Mouse (Mus musculus) limb, embryonic 13.5 days (tissue): ENCODE measurements around the gene Sox15. TPM values are rescaled to one million over a fixed set of nuclear protein-coding genes. Genes with fewer than 3 reads are reported as not detected.
"Not testable (repeated sequence)": the region's sequence is repeated elsewhere in the genome, so short reads cannot be mapped to it uniquely, and the experiment has no call there.

ENCODE experiments used
- ATAC-seq: fragments of 200-750 bp; cut with Nextera tagmentation; 2 replicates; pipeline ENCODE4 v1.8.0; 2017; ENCODE audit warnings: low read depth, moderate number of reproducible peaks, moderate TSS enrichment; ENCODE audit not compliant: low FRiP score
- H3K27ac ChIP-seq: fragments of 300-500 bp; sonication (generic); 2 replicates; pipeline ENCODE4 v1.5.1; 2015; ENCODE audit warnings: inconsistent platforms, mild to moderate bottlenecking, moderate library complexity
- H3K27me3 ChIP-seq: fragments of 300-500 bp; sonication (generic); 2 replicates; pipeline ENCODE4 v1.6.1; 2015; ENCODE audit warnings: mild to moderate bottlenecking, inconsistent platforms
- H3K36me3 ChIP-seq: fragments of 300-500 bp; sonication (generic); 2 replicates; pipeline ENCODE4 v1.6.1; 2015; ENCODE audit warnings: inconsistent platforms, mild to moderate bottlenecking, moderate library complexity
- H3K4me1 ChIP-seq: fragments of 300-500 bp; sonication (generic); 2 replicates; pipeline ENCODE4 v1.6.1; 2015; ENCODE audit warnings: inconsistent platforms
- H3K4me2 ChIP-seq: fragments of 300-500 bp; sonication (generic); replicated peaks from 2 replicates; pipeline ENCODE4 v1.6.1; 2015; ENCODE audit warnings: inconsistent platforms, mild to moderate bottlenecking, moderate library complexity
- H3K4me3 ChIP-seq: fragments of 300-500 bp; sonication (generic); 2 replicates; pipeline ENCODE4 v1.5.1; 2015; ENCODE audit warnings: moderate library complexity, mild to moderate bottlenecking, inconsistent platforms
- H3K9ac ChIP-seq: fragments of 300-500 bp; sonication (generic); 2 replicates; pipeline ENCODE4 v1.6.1; 2015; ENCODE audit warnings: mild to moderate bottlenecking, inconsistent platforms
- H3K9me3 ChIP-seq: fragments of 300-500 bp; sonication (generic); 2 replicates; pipeline ENCODE4 v1.6.1; 2016; ENCODE audit warnings: inconsistent platforms
- WGBS: fragments of 180-500 bp; shearing (Covaris S2); methylation state at CpG from one replicate; pipeline ENCODE4 v1.1.7; 2015; 5-methylcytosine and 5-hydroxymethylcytosine counted together
- polyA plus RNA-seq: library from polyadenylated mRNA; unstranded; fragments of >200 nt; fragmentation: Nextera tagmentation; extraction: Ambion mirVana; gene quantifications from 2 replicates; pipeline ENCODE4 v1.2.1, GENCODE M21; 2015

The Sox15 gene
- 0.57 and 0.69 TPM in 2 replicates for polyA plus RNA-seq

GRCm38 (mm10) chr11:69655264-69656064 is at the start of gene Sox15:
TSS of gene Sox15 (plus strand) at chr11:69655314.
- H3K27me3 ChIP-seq: no peaks in the 10 kb centered on the region
- WGBS: 18% methylated on average over 34 of the region's 34 CpGs
- peaks cover 24% of the 10 kb centered on the region for H3K4me1 ChIP-seq
- no peak within 1 kb of the TSS for H3K4me3 ChIP-seq
- peak within 1 kb of the TSS; percentile 39 for H3K9ac ChIP-seq
- peak within 1 kb of the TSS; percentile 55; the same call in 1 of the 2 replicates for H3K27ac ChIP-seq
- H3K9me3 ChIP-seq: no peaks in the 10 kb centered on the region
- peak within 1 kb of the TSS; percentile 36 for H3K4me2 ChIP-seq
- ATAC-seq: peak; percentile 79
- H3K36me3 ChIP-seq: peaks cover 81% of the 10 kb centered on the region

DNA sequence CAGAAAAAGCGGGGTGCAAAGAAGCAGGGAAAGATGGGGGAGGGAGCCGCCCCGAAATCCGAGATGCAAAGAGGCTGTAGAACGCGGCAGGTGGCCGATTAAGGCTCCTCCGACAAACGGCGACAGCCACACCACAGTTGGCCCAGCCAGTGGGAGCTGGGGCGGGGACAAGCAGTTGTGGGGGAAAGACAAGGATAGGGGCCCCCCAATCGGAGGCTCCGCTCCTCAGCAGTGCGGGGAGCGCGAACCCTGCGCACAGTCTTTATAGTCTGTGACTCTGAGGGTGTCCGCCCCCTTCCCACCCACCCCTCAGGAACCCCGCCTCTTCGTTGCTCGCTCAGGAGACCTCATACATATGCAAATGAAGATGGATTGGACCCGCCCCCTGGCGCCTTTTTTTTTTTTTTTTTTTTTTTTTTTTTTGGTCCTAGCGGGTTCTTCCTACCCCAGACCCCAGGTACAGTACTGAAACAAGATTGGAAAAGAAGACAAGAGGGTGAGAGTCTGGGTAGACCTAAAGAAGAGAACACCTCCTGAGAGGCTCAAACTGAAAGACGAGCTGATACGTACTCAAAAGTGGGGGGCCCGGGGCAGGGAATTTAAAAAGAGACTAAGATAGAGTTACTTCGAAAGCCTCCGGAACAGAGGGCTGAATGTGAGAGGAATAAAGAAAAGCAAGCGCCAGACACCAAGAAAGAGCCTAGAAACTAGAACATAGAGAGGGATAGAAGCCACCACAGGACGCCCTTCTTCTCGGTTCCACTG is 49.2 kb upstream of the Sox15 start, which contains the start of gene Atp1b2:
Gene Atp1b2, minus strand, starts transcription at position 217 of the 765 bp plus-strand sequence.
- WGBS: 1% methylated on average over 32 of the region's 32 CpGs
- peak; percentile 90 for ATAC-seq
- Histone ChIP-seq H3K4me2 (peak within 1 kb of the TSS; percentile 100), H3K27me3 (peaks cover 29% of the 10 kb centered on the region), H3K9ac (peak within 1 kb of the TSS; percentile 80), H3K9me3 (no peaks in the 10 kb centered on the region), H3K4me3 (peak within 1 kb of the TSS; percentile 64), H3K27ac (no peak within 1 kb of the TSS), H3K4me1 (peaks cover 13% of the 10 kb centered on the region), H3K36me3 (0 out of 2 replicates have a peak, but pooled peaks cover 4% of the 10 kb centered on the region)

GRCm38 (mm10) chr11:69606491-69606795 is 48.7 kb upstream of the Sox15 start:
- no peak overlapping the region for H3K27ac ChIP-seq
- 69% methylated on average over 2 of the region's 2 CpGs for WGBS
- peak overlapping the region; percentile 100 for H3K4me2 ChIP-seq
- H3K9me3 ChIP-seq: no peaks in the 10 kb centered on the region
- H3K27me3 ChIP-seq: peaks cover 29% of the 10 kb centered on the region
- H3K4me3 ChIP-seq: peak overlapping the region; percentile 64
- no peak for ATAC-seq
- H3K9ac ChIP-seq: no peak overlapping the region
- H3K36me3 ChIP-seq: 0 out of 2 replicates have a peak, but pooled peaks cover 4% of the 10 kb centered on the region
- H3K4me1 ChIP-seq: peaks cover 13% of the 10 kb centered on the region

DNA sequence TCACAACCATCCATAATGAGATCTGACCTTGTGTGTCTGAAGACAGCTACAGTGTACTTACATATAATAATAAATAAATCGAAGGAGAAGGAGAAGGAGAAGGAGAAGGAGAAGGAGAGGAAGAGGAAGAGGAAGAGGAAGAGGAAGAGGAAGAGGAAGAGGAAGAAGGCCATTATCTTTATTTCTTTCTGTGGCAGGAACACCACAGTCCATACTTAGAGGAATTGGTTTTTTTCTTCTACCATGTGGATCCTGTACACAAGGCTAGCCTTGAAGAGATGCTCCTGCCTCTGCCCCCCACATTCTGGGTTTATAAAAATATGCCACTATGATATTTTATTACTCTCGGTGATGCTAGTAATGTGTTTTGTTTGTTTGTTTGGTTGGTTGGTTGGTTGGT is 48.3 kb upstream of the Sox15 start:
- no peaks in the 10 kb centered on the region for H3K9me3 ChIP-seq
- ATAC-seq: no peak
- 83% methylated on average over 2 of the region's 2 CpGs for WGBS
- H3K4me2 ChIP-seq: peak overlapping the region; percentile 100; the same call in 1 of the 2 replicates
- no peak overlapping the region for H3K9ac ChIP-seq
- H3K27ac ChIP-seq: no peak overlapping the region
- H3K36me3 ChIP-seq: 0 out of 2 replicates have a peak, but pooled peaks cover 2% of the 10 kb centered on the region
- peaks cover 25% of the 10 kb centered on the region for H3K27me3 ChIP-seq
- H3K4me3 ChIP-seq: no peak overlapping the region
- H3K4me1 ChIP-seq: peaks cover 13% of the 10 kb centered on the region

- H3K4me3 ChIP-seq: no peak overlapping the region
- peaks cover 14% of the 10 kb centered on the region for H3K4me1 ChIP-seq
- H3K27ac ChIP-seq: no peak overlapping the region
- no peak for ATAC-seq
- H3K9ac ChIP-seq: no peak overlapping the region
- H3K27me3 ChIP-seq: peaks cover 19% of the 10 kb centered on the region
- no peak overlapping the region for H3K4me2 ChIP-seq
- H3K9me3 ChIP-seq: no peaks in the 10 kb centered on the region
- 90% methylated on average over 3 of the region's 3 CpGs for WGBS
- no peaks in the 10 kb centered on the region for H3K36me3 ChIP-seq
Measured at GRCm38 (mm10) chr11:69608525-69608924, 46.6 kb upstream of the Sox15 start.

GRCm38 (mm10) chr11:69609416-69609815 is 45.7 kb upstream of the Sox15 start:
- ATAC-seq: no peak
- 61% methylated on average over 7 of the region's 7 CpGs for WGBS

DNA sequence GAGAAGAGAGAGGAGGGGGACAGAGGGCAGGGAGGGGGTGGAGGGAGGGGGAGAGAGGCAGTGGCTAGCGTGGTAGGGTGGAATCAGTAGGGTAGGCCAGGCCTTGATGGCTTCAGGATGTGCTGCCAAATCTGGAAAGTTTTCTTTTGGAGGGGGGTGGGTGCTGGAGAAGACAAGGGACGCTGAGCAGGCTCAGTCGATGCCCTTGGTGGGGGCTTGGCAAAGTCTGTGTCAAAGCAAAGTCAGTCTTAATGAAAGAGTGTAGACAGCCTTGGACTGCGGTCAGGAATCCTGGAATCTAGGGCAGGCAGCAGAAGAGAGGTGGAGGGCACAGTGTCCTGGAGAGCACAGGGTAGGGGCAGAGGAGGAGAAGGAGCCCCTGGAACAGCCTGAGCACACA is 44.2 kb upstream of the Sox15 start:
- Histone ChIP-seq H3K4me3 (no peak overlapping the region), H3K27ac (no peak overlapping the region), H3K9me3 (no peaks in the 10 kb centered on the region), H3K9ac (no peak overlapping the region), H3K4me2 (no peak overlapping the region), H3K36me3 (no peaks in the 10 kb centered on the region), H3K4me1 (peaks cover 4% of the 10 kb centered on the region), H3K27me3 (0 out of 2 replicates have a peak, but pooled peaks cover 5% of the 10 kb centered on the region)
- ATAC-seq: no peak
- 58% methylated on average over 4 of the region's 4 CpGs for WGBS

More at GRCm38 (mm10) chr11:69609416-69609815, 45.7 kb upstream of the Sox15 start:
- H3K4me1 ChIP-seq: peaks cover 10% of the 10 kb centered on the region
- H3K9ac ChIP-seq: no peak overlapping the region
- peaks cover 10% of the 10 kb centered on the region for H3K27me3 ChIP-seq
- no peak overlapping the region for H3K4me3 ChIP-seq
- no peak overlapping the region for H3K4me2 ChIP-seq
- H3K27ac ChIP-seq: no peak overlapping the region
- H3K9me3 ChIP-seq: no peaks in the 10 kb centered on the region
- no peaks in the 10 kb centered on the region for H3K36me3 ChIP-seq

DNA sequence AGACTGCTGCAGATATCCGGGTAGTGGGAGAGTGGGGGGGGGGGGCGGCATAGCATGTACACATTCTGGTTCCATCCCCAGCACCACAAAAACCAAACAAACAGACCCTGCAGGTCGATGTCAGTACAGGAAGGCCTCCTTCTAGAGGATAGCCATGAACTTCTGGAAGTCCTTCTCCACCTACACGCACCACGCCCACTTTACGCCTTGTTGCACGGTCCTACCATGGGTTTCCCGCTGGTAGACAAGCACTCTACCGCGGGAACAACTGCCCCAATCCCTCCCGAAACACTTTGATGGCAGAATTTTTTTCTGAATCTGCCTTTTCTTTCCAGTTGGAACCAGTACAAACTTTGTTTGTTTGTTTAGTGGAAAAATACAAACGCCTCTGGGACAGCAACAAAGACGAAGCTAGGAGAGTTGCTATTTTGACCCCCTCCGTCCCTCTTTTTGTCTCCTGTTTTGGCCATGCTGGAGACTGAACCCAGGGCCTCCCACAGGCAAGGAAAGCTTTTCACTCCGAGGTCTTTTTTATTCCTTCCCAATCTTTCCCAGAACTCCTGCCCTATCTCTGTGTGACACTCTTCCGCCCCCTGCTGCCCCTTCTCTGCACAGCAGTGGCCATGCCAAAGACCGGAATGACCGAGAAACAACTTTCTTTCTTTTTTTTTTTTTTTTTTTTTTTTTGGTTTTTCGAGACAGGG is 41.4 kb upstream of the Sox15 start:
- Histone ChIP-seq H3K27ac (peak overlapping the region; percentile 22; the same call in 1 of the 2 replicates), H3K9me3 (no peaks in the 10 kb centered on the region), H3K4me3 (no peak overlapping the region), H3K36me3 (no peaks in the 10 kb centered on the region), H3K4me2 (peak overlapping the region; percentile 46), H3K4me1 (peaks cover 4% of the 10 kb centered on the region), H3K27me3 (peaks cover 10% of the 10 kb centered on the region; the same call in 1 of the 2 replicates), H3K9ac (peak overlapping the region; percentile 26; the same call in 1 of the 2 replicates)
- peak; percentile 68 for ATAC-seq
- WGBS: 12% methylated on average over 19 of the region's 19 CpGs

- WGBS: 46% methylated on average over 11 of the region's 11 CpGs
Measured at GRCm38 (mm10) chr11:69614257-69614588, 40.9 kb upstream of the Sox15 start.

DNA sequence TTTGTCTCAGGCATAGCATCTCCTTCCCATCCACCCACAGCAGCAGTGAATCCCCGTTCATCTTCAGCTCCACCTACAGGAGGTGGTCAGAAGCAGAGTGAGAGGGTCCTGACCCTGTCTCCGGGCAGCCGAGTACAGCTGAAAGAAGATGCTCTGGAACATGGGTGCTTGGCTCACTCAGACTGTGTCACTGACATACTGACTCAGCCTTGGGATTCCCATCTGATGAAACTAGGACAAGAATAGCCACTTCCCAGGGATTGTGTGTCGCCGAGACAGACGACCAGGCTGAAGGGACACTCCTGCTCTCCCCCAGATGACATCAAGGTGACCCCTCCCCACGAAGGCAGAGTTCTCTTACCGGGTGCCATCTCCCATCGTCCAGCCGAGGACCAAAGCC is 38.3 kb upstream of the Sox15 start:
- Histone ChIP-seq H3K36me3 (no peaks in the 10 kb centered on the region), H3K4me3 (no peak overlapping the region), H3K27ac (no peak overlapping the region), H3K27me3 (peaks cover 10% of the 10 kb centered on the region; the same call in 1 of the 2 replicates), H3K9me3 (no peaks in the 10 kb centered on the region), H3K4me2 (no peak overlapping the region), H3K9ac (0 out of 2 replicates have a peak overlapping the region, but pooled peaks have one; percentile 25), H3K4me1 (peaks cover 7% of the 10 kb centered on the region)
- ATAC-seq: no peak
- WGBS: 43% methylated on average over 10 of the region's 10 CpGs

More at GRCm38 (mm10) chr11:69614257-69614588, 40.9 kb upstream of the Sox15 start:
- H3K9me3 ChIP-seq, H3K27ac ChIP-seq, H3K4me3 ChIP-seq, H3K4me2 ChIP-seq, ATAC-seq, H3K4me1 ChIP-seq, H3K36me3 ChIP-seq, H3K9ac ChIP-seq: not testable (repeated sequence)
- peaks cover 10% of the 10 kb centered on the region; the same call in 1 of the 2 replicates for H3K27me3 ChIP-seq

DNA sequence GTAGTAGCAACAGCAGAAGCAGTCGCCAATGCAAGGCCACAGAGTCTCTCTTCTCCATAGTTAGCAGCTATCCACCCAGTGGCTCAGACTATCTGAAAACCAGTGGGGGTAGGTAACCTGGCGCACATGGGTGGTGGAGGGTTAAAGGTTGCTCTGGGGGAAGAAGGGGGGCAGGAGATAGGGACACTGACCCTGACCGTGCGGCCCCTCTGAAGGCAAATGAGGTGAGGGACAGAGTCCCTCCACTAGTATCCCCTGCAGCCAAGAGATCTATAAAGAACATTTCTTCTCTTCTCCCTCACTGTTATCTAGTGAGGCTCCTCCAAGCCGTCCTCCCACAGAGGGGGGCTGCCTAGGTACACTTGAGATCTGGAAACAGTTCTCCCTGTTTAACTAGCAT is 37.3 kb upstream of the Sox15 start, which contains the start of gene Shbg:
Gene Shbg, minus strand, starts transcription at position 101 of the 400 bp plus-strand sequence.
- 0 out of 2 replicates have a peak within 1 kb of the TSS, but pooled peaks have one; percentile 25 for H3K9ac ChIP-seq
- ATAC-seq: no peak

More for the DNA sequence above, 37.3 kb upstream of the Sox15 start, which contains the start of gene Shbg:
- no peak within 1 kb of the TSS for H3K4me2 ChIP-seq
- no peak within 1 kb of the TSS for H3K4me3 ChIP-seq
- H3K27ac ChIP-seq: no peak within 1 kb of the TSS
- peaks cover 12% of the 10 kb centered on the region for H3K4me1 ChIP-seq
- peaks cover 10% of the 10 kb centered on the region; the same call in 1 of the 2 replicates for H3K27me3 ChIP-seq
- H3K9me3 ChIP-seq: no peaks in the 10 kb centered on the region
- WGBS: 67% methylated on average over 5 of the region's 5 CpGs
- no peaks in the 10 kb centered on the region for H3K36me3 ChIP-seq
